Comparison of ENCODE assay signal across 20 mouse cellular contexts in the genomic region with DNA sequence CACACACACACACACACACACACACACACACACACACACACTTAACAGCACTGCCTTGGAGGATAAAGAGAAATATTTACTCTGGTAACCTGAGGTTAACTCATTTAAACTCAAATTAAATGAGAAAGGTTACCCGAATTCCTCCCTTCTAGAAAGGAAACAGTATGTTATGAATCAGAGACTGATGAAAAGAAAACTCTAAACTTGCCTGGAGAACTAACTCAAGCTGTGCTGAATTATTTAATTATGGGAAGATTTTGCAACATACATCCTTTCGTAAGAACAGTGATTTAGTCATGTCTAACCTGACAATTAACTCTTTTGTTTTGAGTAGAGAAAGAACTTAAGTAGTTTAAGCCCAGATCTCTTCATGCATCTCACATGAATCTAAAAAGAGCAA.
DNase-seq lines count a peak whose midpoint lies in the region; ATAC-seq lines count a peak whose summit lies in the region.
"Had no signal": no experiment of that assay in that cellular context is flagged by ENCODE, and none has a peak within 500 bp of the region (broad histone marks: within the 10 kb centered on the region; RNA-seq: fewer than 3 reads in every experiment).

No protein-coding gene starts in this region.

- DNase-seq in lung, postnatal 10 days = no peak
- peak; percentile 55 for DNase-seq in embryonic facial prominence, embryonic 11.5 days (ENCODE audit: low spot score)
- DNase-seq in fat pad, adult 2 months (ENCODE audit: extremely low read depth, low read depth, low spot score) = peak; percentile 42
- DNase-seq in right cerebral cortex, postnatal 36 days (ENCODE audit: low spot score in 2 of 2) = no peak
- DNase-seq in thymus, postnatal 0 days (ENCODE audit: low spot score) = no peak
- no peak for DNase-seq in left cerebral cortex, postnatal 14 days (ENCODE audit: low spot score in 2 of 2)
- DNase-seq: adrenal gland, postnatal 10 days; cerebellum, adult 11 months; cerebellum, adult 8-10 months; cerebellum, postnatal 25 days; gastrocnemius, postnatal 10 days; heart, adult 2 months; heart, postnatal 14 days had no signal

- intact Hi-C loops in left cerebral cortex, postnatal 14 days (cut with DNase I) = no loop called here

- no peak overlapping the region for H3K4me2 ChIP-seq in lung, embryonic 15.5 days
- H3K4me2 ChIP-seq in embryonic facial prominence, embryonic 11.5 days (ENCODE audit: low read depth, low read length) = no peak overlapping the region
- H3K4me2 ChIP-seq: forebrain, embryonic 12.5 days; heart, embryonic 11.5 days; heart, embryonic 15.5 days; hindbrain, embryonic 13.5 days had no signal

- 0 out of 2 replicates have a peak overlapping the region, but pooled peaks have one; percentile 37 for H3K27ac ChIP-seq in lung, embryonic 15.5 days
- H3K27ac ChIP-seq in embryonic facial prominence, embryonic 11.5 days (replicated peaks; ENCODE audit: low read depth, low read length) = no peak overlapping the region
- H3K27ac ChIP-seq: forebrain, embryonic 12.5 days; heart, adult 2 months; heart, embryonic 15.5 days; hindbrain, embryonic 13.5 days; hindbrain, postnatal 0 days had no signal

- WGBS in lung, embryonic 15.5 days = 68% methylated on average over 2 of the region's 2 CpGs
- 22% methylated on average over 2 of the region's 2 CpGs for WGBS in embryonic facial prominence, embryonic 11.5 days

- ATAC-seq in lung, embryonic 15.5 days (ENCODE audit: borderline replicate concordance, extremely low read depth, low FRiP score, low TSS enrichment) = no peak
- no peak for ATAC-seq in embryonic facial prominence, embryonic 11.5 days (replicated peaks; ENCODE audit: insufficient number of reproducible peaks, low FRiP score, low TSS enrichment, low read depth)
- ATAC-seq: forebrain, embryonic 16.5 days; hindbrain, postnatal 0 days had no signal

- H3K36me3 ChIP-seq in lung, embryonic 15.5 days = no peaks in the 10 kb centered on the region
- H3K36me3 ChIP-seq in embryonic facial prominence, embryonic 11.5 days (replicated peaks; ENCODE audit: control insufficient read depth, insufficient read depth, low read depth, low read length) = no peaks in the 10 kb centered on the region
- H3K36me3 ChIP-seq: forebrain, embryonic 12.5 days; heart, embryonic 15.5 days; hindbrain, embryonic 13.5 days had no signal

- H3K4me1 ChIP-seq in lung, embryonic 15.5 days = no peaks in the 10 kb centered on the region
- no peaks in the 10 kb centered on the region for H3K4me1 ChIP-seq in embryonic facial prominence, embryonic 11.5 days (ENCODE audit: control insufficient read depth, insufficient read depth, low read length)
- H3K4me1 ChIP-seq: forebrain, embryonic 12.5 days; heart, embryonic 15.5 days; hindbrain, embryonic 13.5 days had no signal

- no peak overlapping the region for H3K4me3 ChIP-seq in lung, embryonic 15.5 days
- H3K4me3 ChIP-seq in embryonic facial prominence, embryonic 11.5 days (ENCODE audit: low read depth, low read length) = no peak overlapping the region
- H3K4me3 ChIP-seq: forebrain, embryonic 12.5 days; heart, adult 2 months; heart, embryonic 15.5 days; hindbrain, embryonic 13.5 days had no signal

- no peaks in the 10 kb centered on the region for H3K27me3 ChIP-seq in lung, embryonic 15.5 days
- no peaks in the 10 kb centered on the region for H3K27me3 ChIP-seq in embryonic facial prominence, embryonic 11.5 days (ENCODE audit: control insufficient read depth, insufficient read depth, low read length)
- H3K27me3 ChIP-seq: forebrain, embryonic 12.5 days; heart, embryonic 15.5 days; hindbrain, embryonic 13.5 days had no signal

- H3K9ac ChIP-seq in lung, embryonic 15.5 days = no peak overlapping the region
- H3K9ac ChIP-seq in embryonic facial prominence, embryonic 11.5 days (replicated peaks; ENCODE audit: low read length) = no peak overlapping the region
- H3K9ac ChIP-seq: forebrain, embryonic 12.5 days; heart, embryonic 15.5 days; hindbrain, embryonic 13.5 days had no signal

- H3K9me3 ChIP-seq in lung, embryonic 15.5 days = no peaks in the 10 kb centered on the region
- no peaks in the 10 kb centered on the region for H3K9me3 ChIP-seq in embryonic facial prominence, embryonic 11.5 days (replicated peaks; ENCODE audit: control insufficient read depth, low read length)
- H3K9me3 ChIP-seq: forebrain, embryonic 12.5 days; heart, embryonic 15.5 days; hindbrain, embryonic 13.5 days had no signal

Comparison
In these comparisons a context has a peak if more than half of its experiments do, and no peak if none do; other contexts are left out.
1. DNase-seq: peak in embryonic facial prominence, embryonic 11.5 days (single experiment) and fat pad, adult 2 months (single experiment); none in lung, postnatal 10 days (single experiment), right cerebral cortex, postnatal 36 days (0 of 2), thymus, postnatal 0 days (single experiment) and left cerebral cortex, postnatal 14 days (0 of 2).